Mouse (Mus musculus): ENCODE results near the gene Mettl8. TPM values are rescaled to one million over a fixed set of nuclear protein-coding genes. Genes with fewer than 3 reads are reported as not detected.

Mettl8 gene
- 18.6 and 20.6 TPM in 2 replicates for polyA plus RNA-seq (2015; fragmentation: Nextera tagmentation; extraction: Ambion mirVana)

DNA sequence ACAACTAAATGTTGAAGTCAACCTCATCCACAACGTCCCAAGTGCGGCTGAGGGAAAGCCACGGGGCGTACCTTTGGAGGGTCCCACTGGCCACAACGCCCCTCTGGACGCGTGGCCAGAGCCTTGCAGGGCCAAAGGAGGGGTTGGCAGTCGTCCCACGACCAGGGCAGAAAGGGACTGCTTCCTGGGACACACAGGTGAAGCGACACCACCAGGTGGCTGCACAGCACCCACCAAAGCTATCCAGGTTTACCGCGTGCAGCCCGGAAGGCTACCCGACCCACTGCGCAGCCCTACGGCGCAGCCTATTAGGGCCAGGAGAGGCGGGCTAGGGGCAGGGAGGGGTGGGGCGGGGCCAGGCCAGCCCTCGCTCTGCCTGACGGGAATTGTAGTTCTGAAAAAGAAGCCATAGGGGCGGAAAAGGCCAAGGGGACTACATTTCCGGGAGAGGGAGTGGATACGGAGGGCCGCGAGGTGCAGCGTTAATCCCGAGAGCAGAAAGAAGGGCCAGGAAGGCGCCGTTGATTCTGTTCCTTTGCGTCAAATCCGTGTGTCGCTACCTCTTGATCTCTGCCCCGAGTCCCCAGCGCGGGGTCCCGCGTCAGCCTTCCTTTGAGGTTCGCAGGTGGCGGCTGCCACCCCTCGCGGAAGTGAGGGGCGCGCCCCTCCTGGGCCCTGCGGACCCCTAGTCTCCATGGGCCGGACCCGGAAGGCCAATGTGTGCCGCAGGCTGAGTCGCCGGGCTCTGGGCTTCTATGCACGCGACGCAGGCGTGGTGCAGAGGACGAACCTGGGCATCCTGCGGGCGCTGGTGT, at the start of gene Mettl8, which contains the start of gene Dcaf17:
Mettl8 (minus strand) TSS at position 284 of the 815 bp plus-strand sequence.
Dcaf17 (plus strand) TSS at position 29 of the 815 bp plus-strand sequence.
- Histone ChIP-seq H3K4me1 (replicated peaks) (peaks cover 16% of the 10 kb centered on the region), H3K4me2 (peak within 1 kb of the TSS; percentile 75), H3K9me3 (no peaks in the 10 kb centered on the region), H3K27ac (replicated peaks) (peak within 1 kb of the TSS; percentile 97), H3K27me3 (no peaks in the 10 kb centered on the region), H3K36me3 (peaks cover 18% of the 10 kb centered on the region), H3K4me3 (peak within 1 kb of the TSS; percentile 87), H3K9ac (peak within 1 kb of the TSS; percentile 91)
- under 1% methylated on average over 57 of the region's 57 CpGs for WGBS
- peak; percentile 99 for ATAC-seq (ENCODE audit: low read depth)

- no peak overlapping the region for H3K9ac ChIP-seq
- H3K36me3 ChIP-seq, result peaks cover 10% of the 10 kb centered on the region; the same call in 1 of the 2 replicates
- no peaks in the 10 kb centered on the region for H3K27me3 ChIP-seq
- WGBS, result 75% methylated on average over 3 of the region's 3 CpGs
- H3K9me3 ChIP-seq, result no peaks in the 10 kb centered on the region
- no peak overlapping the region for H3K4me3 ChIP-seq
- H3K27ac ChIP-seq (replicated peaks), result no peak overlapping the region
- ATAC-seq (ENCODE audit: low read depth), result no peak
- H3K4me1 ChIP-seq (replicated peaks), result no peaks in the 10 kb centered on the region
- no peak overlapping the region for H3K4me2 ChIP-seq
These were observed 49.3 kb upstream of the Mettl8 start for GRCm38 (mm10) chr2:71104696-71105095.

DNA sequence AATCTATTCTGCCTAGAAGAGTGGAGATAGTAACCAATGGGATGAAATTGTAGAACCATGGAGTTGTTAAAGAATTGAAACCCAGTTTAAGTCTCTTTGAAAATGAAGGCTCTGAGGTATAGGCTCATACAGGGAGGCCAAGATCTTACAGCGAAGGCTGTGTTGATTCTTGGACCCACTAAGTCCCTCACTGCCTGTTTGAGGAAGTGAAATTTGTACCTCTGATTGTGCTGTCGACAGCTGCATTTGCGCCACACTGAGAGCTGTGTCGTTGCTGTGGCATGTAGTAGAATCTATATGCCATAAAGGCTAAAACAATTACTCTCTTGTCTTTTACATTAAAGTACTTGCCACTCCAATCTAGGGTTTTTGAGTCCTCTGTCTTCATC, 47.9 kb upstream of the Mettl8 start:
- Histone ChIP-seq H3K9me3 (no peaks in the 10 kb centered on the region), H3K4me3 (no peak overlapping the region), H3K27ac (replicated peaks) (no peak overlapping the region), H3K4me2 (no peak overlapping the region), H3K9ac (no peak overlapping the region), H3K27me3 (no peaks in the 10 kb centered on the region), H3K4me1 (replicated peaks) (no peaks in the 10 kb centered on the region), H3K36me3 (peaks cover 16% of the 10 kb centered on the region; the same call in 1 of the 2 replicates)
- WGBS, result 90% methylated on average over 4 of the region's 4 CpGs
- ATAC-seq (ENCODE audit: low read depth), result no peak

GRCm38 (mm10) chr2:71102621-71103291, 47.4 kb upstream of the Mettl8 start:
- peaks cover 16% of the 10 kb centered on the region; the same call in 1 of the 2 replicates for H3K36me3 ChIP-seq
- H3K9ac ChIP-seq, result no peak overlapping the region
- H3K27ac ChIP-seq (replicated peaks), result no peak overlapping the region
- no peaks in the 10 kb centered on the region for H3K27me3 ChIP-seq
- no peak overlapping the region for H3K4me3 ChIP-seq
- no peaks in the 10 kb centered on the region for H3K4me1 ChIP-seq (replicated peaks)
- whole genome bisulfite sequencing, result 82% methylated on average over 10 of the region's 10 CpGs
- H3K4me2 ChIP-seq, result no peak overlapping the region
- ATAC-seq (ENCODE audit: low read depth), result no peak
- no peaks in the 10 kb centered on the region for H3K9me3 ChIP-seq

DNA sequence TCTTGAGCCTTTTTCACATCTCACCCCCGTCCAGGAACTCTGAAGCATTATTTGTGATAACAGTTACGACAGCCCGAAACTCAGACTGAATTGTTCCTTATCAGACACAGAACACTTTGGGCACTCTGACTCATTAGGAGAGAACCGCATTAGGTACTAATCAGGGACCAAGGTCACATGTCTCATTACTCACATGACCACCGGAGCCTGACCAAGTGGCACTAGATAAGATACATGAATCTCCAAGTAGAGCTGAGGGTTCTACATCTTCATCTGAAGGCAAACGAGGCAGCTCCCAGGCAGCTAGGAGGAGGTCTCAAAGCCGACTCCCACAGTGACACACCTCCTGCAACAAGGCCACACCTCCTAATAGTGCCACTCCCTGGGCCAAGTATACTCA, 40.8 kb upstream of the Mettl8 start:
- Histone ChIP-seq H3K9me3 (no peaks in the 10 kb centered on the region), H3K36me3 (peaks cover 35% of the 10 kb centered on the region), H3K27me3 (no peaks in the 10 kb centered on the region), H3K4me3 (no peak overlapping the region), H3K4me1 (replicated peaks) (no peaks in the 10 kb centered on the region), H3K27ac (replicated peaks) (no peak overlapping the region), H3K9ac (no peak overlapping the region), H3K4me2 (no peak overlapping the region)
- no peak for ATAC-seq (ENCODE audit: low read depth)
- 83% methylated on average over 7 of the region's 7 CpGs for WGBS

DNA sequence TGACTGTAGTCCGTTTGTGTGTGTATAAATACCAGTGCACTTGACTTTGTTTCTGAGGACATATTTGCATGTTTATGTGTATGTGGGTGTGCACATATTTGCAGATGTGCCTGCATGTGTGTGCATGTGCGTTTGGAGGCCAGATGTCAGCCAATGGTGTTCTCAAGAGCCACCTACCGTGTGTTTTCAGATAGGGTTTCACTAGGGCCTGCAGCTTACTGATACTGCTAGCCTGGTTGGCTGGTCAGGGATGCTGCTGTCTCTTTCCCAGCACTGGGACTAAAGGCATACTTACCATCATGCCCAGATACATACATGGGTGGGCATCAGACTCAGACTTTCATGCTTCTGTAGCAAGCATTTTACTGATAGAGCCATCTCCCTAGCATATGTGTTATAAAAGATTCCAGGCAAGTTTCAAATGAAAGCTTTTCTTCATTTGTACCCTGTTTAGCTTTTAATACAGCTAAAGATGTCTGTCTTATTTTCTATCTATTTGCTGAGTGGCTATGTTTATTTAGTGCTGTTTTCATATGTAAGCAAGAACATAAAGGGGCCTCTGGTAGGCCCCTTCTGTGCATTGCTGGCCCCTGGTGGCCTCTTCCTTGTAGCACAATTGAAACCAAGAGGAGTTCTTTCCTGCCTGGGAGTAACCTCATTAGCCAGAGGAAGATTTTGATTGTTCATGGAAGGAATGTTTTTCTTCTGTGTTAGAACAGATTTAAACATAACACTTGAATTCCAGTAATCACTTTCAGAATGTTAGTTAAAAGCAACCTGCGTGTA, 35.5 kb upstream of the Mettl8 start:
- no peak overlapping the region for H3K27ac ChIP-seq (replicated peaks)
- H3K4me2 ChIP-seq, result no peak overlapping the region
- no peak overlapping the region for H3K4me3 ChIP-seq
- WGBS, result 85% methylated on average over 4 of the region's 4 CpGs
- ATAC-seq (ENCODE audit: low read depth), result no peak
- H3K9me3 ChIP-seq, result no peaks in the 10 kb centered on the region
- H3K4me1 ChIP-seq (replicated peaks), result no peaks in the 10 kb centered on the region
- H3K9ac ChIP-seq, result no peak overlapping the region
- peaks cover 59% of the 10 kb centered on the region for H3K36me3 ChIP-seq
- H3K27me3 ChIP-seq, result no peaks in the 10 kb centered on the region

DNA sequence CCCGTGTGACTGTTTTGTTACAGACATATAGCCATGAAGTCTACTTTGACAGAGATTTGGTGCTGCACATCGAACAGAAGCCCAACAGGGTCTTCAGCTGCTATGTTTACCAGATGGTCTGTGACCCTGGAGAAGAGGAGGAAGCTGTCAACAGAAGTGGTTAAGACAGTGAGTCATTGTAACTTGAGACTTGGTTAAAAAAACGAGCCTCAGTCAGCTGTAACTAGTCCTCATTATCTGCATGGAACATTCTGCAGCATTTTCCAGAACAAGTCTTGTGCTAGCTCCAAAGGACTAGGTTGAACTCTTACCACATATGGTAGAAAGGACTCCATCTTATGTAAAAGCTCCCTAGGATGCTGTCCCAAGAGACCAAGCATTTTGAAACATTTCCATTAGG, 34.4 kb upstream of the Mettl8 start:
- Histone ChIP-seq H3K9ac (no peak overlapping the region), H3K36me3 (peaks cover 62% of the 10 kb centered on the region), H3K4me2 (no peak overlapping the region), H3K27ac (replicated peaks) (no peak overlapping the region), H3K4me1 (replicated peaks) (no peaks in the 10 kb centered on the region), H3K27me3 (no peaks in the 10 kb centered on the region), H3K9me3 (no peaks in the 10 kb centered on the region), H3K4me3 (no peak overlapping the region)
- no peak for ATAC-seq (ENCODE audit: low read depth)
- WGBS, result 71% methylated on average over 3 of the region's 3 CpGs

DNA sequence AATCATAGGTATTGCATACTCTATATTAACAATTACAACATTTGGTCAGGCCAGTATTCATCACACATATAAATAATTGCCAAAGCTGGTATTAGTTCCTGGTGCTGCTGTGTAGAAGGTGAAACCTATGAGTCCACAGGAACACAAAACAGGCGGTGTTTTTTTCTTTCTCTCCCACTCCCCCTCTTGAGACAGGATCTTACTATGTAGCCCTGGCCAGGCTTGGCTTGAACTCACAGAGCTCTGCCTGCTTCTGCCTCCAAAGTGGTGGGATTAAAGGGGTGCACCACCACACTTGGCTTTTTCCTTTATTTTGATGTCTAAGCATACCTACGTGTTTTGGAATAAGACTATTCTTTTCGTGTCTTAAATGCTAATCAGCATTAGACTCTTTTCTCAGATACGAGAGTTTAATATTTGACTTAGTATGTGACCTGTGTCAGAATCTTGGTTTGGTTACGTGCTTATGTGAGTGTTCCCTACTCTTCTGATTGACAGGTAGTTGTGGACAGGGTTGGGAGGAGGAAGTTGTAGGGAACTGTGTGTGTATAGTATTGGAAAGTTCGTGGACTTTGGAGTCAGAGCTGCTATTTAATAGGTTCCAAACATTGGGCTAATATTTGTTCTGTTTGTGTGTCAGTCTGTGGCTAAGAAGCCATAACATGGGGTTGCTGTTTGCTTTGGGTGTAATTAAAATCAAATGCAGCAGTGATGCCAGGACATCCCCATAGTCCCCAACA, 28.2 kb upstream of the Mettl8 start:
- Histone ChIP-seq H3K4me1 (replicated peaks) (no peaks in the 10 kb centered on the region), H3K9ac (no peak overlapping the region), H3K36me3 (peaks cover 64% of the 10 kb centered on the region), H3K27ac (replicated peaks) (no peak overlapping the region), H3K4me3 (no peak overlapping the region), H3K27me3 (no peaks in the 10 kb centered on the region), H3K4me2 (no peak overlapping the region), H3K9me3 (no peaks in the 10 kb centered on the region)
- no peak for ATAC-seq (ENCODE audit: low read depth)
- 95% methylated on average over 6 of the region's 6 CpGs for WGBS

DNA sequence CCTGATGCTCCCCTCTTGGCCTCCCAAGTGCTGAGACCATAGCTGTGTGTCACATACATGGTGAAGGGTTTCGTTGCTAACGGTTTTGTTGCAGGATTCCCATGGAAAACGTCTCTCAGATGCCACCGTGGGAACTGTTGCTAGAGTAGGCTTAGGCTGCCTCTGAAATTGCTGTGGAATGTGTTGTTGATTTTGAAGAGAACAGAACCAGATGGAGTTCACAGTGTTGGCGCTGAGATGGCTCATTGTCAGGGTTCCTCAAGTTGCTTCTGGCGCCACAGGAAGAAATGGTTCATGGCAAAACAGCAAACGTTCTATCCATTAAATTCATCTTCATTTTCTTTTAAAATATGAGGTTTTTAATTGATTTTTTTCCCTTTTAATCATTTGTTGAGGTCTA, 27.0 kb upstream of the Mettl8 start:
- no peak for ATAC-seq (ENCODE audit: low read depth)
- Histone ChIP-seq H3K4me2 (no peak overlapping the region), H3K4me1 (replicated peaks) (no peaks in the 10 kb centered on the region), H3K27me3 (no peaks in the 10 kb centered on the region), H3K9ac (no peak overlapping the region), H3K9me3 (no peaks in the 10 kb centered on the region), H3K36me3 (peaks cover 52% of the 10 kb centered on the region), H3K27ac (replicated peaks) (no peak overlapping the region), H3K4me3 (no peak overlapping the region)
- WGBS, result 90% methylated on average over 7 of the region's 7 CpGs

GRCm38 (mm10) chr2:71073828-71074227, 18.4 kb upstream of the Mettl8 start:
- peaks cover 24% of the 10 kb centered on the region for H3K36me3 ChIP-seq
- ATAC-seq (ENCODE audit: low read depth), result no peak
- no peak overlapping the region for H3K9ac ChIP-seq
- 95% methylated on average over 3 of the region's 3 CpGs for WGBS
- H3K27me3 ChIP-seq, result no peaks in the 10 kb centered on the region
- no peak overlapping the region for H3K4me3 ChIP-seq
- no peaks in the 10 kb centered on the region for H3K9me3 ChIP-seq
- H3K27ac ChIP-seq (replicated peaks), result no peak overlapping the region
- no peak overlapping the region for H3K4me2 ChIP-seq
- no peaks in the 10 kb centered on the region for H3K4me1 ChIP-seq (replicated peaks)

DNA sequence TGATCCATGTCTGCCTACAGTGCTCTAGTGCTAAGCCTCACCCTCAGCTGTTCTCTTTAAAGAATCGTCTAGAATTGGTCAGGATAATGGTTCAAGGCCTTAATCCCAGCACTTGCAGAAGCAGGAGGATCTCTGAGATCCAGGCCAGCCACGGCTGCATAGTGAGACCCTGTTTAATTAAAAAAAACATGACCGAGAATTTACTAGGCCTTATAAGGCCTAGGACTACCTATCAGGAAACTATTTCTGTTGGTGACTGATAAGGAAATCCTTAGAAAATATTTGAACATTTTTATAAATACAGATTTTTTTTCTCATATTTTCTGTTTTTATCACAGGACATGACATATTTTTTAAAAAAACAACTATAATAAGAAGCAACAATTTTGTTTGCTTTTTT, 17.9 kb upstream of the Mettl8 start:
- no peaks in the 10 kb centered on the region for H3K27me3 ChIP-seq
- 84% methylated on average over 3 of the region's 3 CpGs for WGBS
- no peak for ATAC-seq (ENCODE audit: low read depth)
- H3K36me3 ChIP-seq, result peaks cover 24% of the 10 kb centered on the region
- no peak overlapping the region for H3K4me3 ChIP-seq
- no peaks in the 10 kb centered on the region for H3K4me1 ChIP-seq (replicated peaks)
- no peak overlapping the region for H3K4me2 ChIP-seq
- H3K27ac ChIP-seq (replicated peaks), result no peak overlapping the region
- no peak overlapping the region for H3K9ac ChIP-seq
- H3K9me3 ChIP-seq, result no peaks in the 10 kb centered on the region
